8 mouse cellular contexts compared by ENCODE assay signal in the genomic region with DNA sequence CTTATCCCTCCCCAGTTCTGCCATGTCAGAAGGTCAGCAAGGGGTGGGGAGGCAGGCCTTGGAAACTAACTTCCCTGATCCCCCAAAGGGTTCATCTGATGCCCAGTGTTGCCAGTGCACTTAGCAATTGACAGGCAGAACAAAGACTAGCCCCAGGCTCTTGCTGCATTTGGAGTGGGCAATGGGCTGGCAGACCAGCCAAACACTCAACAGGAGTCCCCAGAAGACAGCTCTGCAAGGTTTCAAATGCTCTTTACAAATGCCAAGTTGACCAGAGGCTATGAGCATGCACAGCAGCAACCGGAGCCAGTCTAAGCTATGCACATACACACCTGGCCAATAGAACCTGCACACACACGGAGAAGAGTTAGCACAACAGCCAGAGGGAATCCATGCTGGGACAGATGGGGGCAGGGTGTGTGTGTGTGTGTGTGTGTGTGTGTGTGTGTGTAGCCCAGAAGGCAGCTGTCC. TPM values are rescaled to one million over a fixed set of nuclear protein-coding genes. Genes with fewer than 3 reads are reported as not detected.
DNase-seq lines count a peak whose midpoint lies in the region; ATAC-seq and TF ChIP-seq lines count a peak whose summit lies in the region.

No protein-coding gene starts in this region.

- no peak overlapping the region for H3K4me3 ChIP-seq in heart, embryonic 13.5 days
- H3K4me3 ChIP-seq in neural tube, embryonic 13.5 days: no peak overlapping the region
- no peak overlapping the region for H3K4me3 ChIP-seq in intestine, postnatal 0 days (ENCODE audit: low read depth, low read length)

- H3K4me1 ChIP-seq in heart, embryonic 13.5 days: peaks cover 33% of the 10 kb centered on the region
- H3K4me1 ChIP-seq in neural tube, embryonic 13.5 days (replicated peaks): peaks cover 21% of the 10 kb centered on the region
- H3K4me1 ChIP-seq in intestine, postnatal 0 days (replicated peaks; ENCODE audit: control insufficient read depth, insufficient read depth, low read length): peaks cover 21% of the 10 kb centered on the region

- H3K27ac ChIP-seq in heart, embryonic 13.5 days (replicated peaks): peak overlapping the region; percentile 81
- peak overlapping the region; percentile 25; the same call in 1 of the 2 replicates for H3K27ac ChIP-seq in neural tube, embryonic 13.5 days (replicated peaks)
- H3K27ac ChIP-seq in intestine, postnatal 0 days (ENCODE audit: low read depth, low read length): peak overlapping the region; percentile 54

- no peak overlapping the region for H3K4me2 ChIP-seq in heart, embryonic 13.5 days
- no peak overlapping the region for H3K4me2 ChIP-seq in neural tube, embryonic 13.5 days
- H3K4me2 ChIP-seq in intestine, postnatal 0 days (replicated peaks; ENCODE audit: low read depth): 0 out of 2 replicates have a peak overlapping the region, but pooled peaks have one; percentile 4

- no peaks in the 10 kb centered on the region for H3K9me3 ChIP-seq in heart, embryonic 13.5 days
- H3K9me3 ChIP-seq in neural tube, embryonic 13.5 days: 0 out of 2 replicates have a peak, but pooled peaks cover 3% of the 10 kb centered on the region
- no peaks in the 10 kb centered on the region for H3K9me3 ChIP-seq in intestine, postnatal 0 days (ENCODE audit: control insufficient read depth)

- no peaks in the 10 kb centered on the region for H3K27me3 ChIP-seq in heart, embryonic 13.5 days (replicated peaks)
- no peaks in the 10 kb centered on the region for H3K27me3 ChIP-seq in neural tube, embryonic 13.5 days
- H3K27me3 ChIP-seq in intestine, postnatal 0 days (replicated peaks; ENCODE audit: control insufficient read depth, insufficient read depth, low read length): no peaks in the 10 kb centered on the region

- WGBS in heart, embryonic 13.5 days: 84% methylated on average over 2 of the region's 2 CpGs
- 70% methylated on average over 2 of the region's 2 CpGs for WGBS in neural tube, embryonic 13.5 days
- 53% methylated on average over 2 of the region's 2 CpGs for WGBS in intestine, postnatal 0 days

- intact Hi-C loops in heart, postnatal 25 days (cut with DNase I): no loop called here

- ATAC-seq in heart, embryonic 13.5 days (ENCODE audit: extremely low read depth, insufficient number of reproducible peaks, low FRiP score, low TSS enrichment): no peak
- ATAC-seq in neural tube, embryonic 13.5 days (ENCODE audit: low read depth): peak; percentile 43
- ATAC-seq in intestine, postnatal 0 days: no peak
- ATAC-seq in monocyte, adult 5-6 weeks (replicated peaks; ENCODE audit: insufficient number of reproducible peaks, low FRiP score, low TSS enrichment, poor library complexity, severe bottlenecking): no peak

- DNase-seq in heart, postnatal 25 days (ENCODE audit: low spot score): no peak
- DNase-seq in neural tube, embryonic 10.5 days (ENCODE audit: extremely low spot score, low spot score): no peak
- no peak for DNase-seq in embryo, embryonic 10 days (ENCODE audit: low spot score)
- no peak for DNase-seq in layer of hippocampus, adult 18-20 months (ENCODE audit: low spot score in 2 of 2)

- peak overlapping the region; percentile 51; the same call in 1 of the 2 replicates for H3K9ac ChIP-seq in heart, embryonic 13.5 days
- no peak overlapping the region for H3K9ac ChIP-seq in neural tube, embryonic 13.5 days
- H3K9ac ChIP-seq in intestine, postnatal 0 days (ENCODE audit: low read depth, low read length): no peak overlapping the region

- no peak for TF ChIP-seq CTCF in intestine, postnatal 0 days (IDR thresholded peaks at IDR 0.05; ENCODE audit: low read depth)

- H3K36me3 ChIP-seq in heart, embryonic 13.5 days: no peaks in the 10 kb centered on the region
- H3K36me3 ChIP-seq in neural tube, embryonic 13.5 days: no peaks in the 10 kb centered on the region
- peaks cover 9% of the 10 kb centered on the region for H3K36me3 ChIP-seq in intestine, postnatal 0 days (ENCODE audit: control insufficient read depth, insufficient read depth)

RNA-seq across cellular contexts. Expression of a gene that starts 27.8 kb away (rescaled TPM):
- 2.1 and 3.8 TPM in 2 replicates for polyA plus RNA-seq in heart, embryonic 13.5 days (2015; fragmentation: Nextera tagmentation; extraction: Ambion mirVana)
- 10 to 100 TPM in 1 of 2 experiments, 1 to 10 TPM in 1; 8.6 to 10.8 TPM for total RNA-seq in heart, postnatal 25 days (2021)
- 6.9 and 7.1 TPM in 2 replicates for polyA plus RNA-seq in neural tube, embryonic 13.5 days (2015; fragmentation: Nextera tagmentation; extraction: Ambion mirVana)
- polyA plus RNA-seq in intestine, postnatal 0 days (2015; fragmentation: Nextera tagmentation; extraction: Ambion mirVana): 59.1 and 64.0 TPM in 2 replicates
- 19.1 to 38.8 TPM (median 27.1 TPM) in 3 replicates for total RNA-seq in monocyte, adult 5-6 weeks (2017)
- total RNA-seq in layer of hippocampus, adult 18-20 months (2021): 10 to 100 TPM; 30.9 to 31.9 TPM

Comparison
In these comparisons a context has a peak if more than half of its experiments do, and no peak if none do; other contexts are left out.
1. H3K27ac ChIP-seq: peak in every context shown above with its lines; median percentile 81 in heart, embryonic 13.5 days; 54 in intestine, postnatal 0 days; 25 in neural tube, embryonic 13.5 days.